Mouse (Mus musculus): Measurements from ENCODE around the gene Ctnna2.

- no peak for TF ChIP-seq GATA1 (IDR thresholded peaks at IDR 0.05; ENCODE audit: borderline replicate concordance, low read length)
- no peak for TF ChIP-seq FLI1 (IDR thresholded peaks at IDR 0.05; ENCODE audit: low read length)
Measured at GRCm38 (mm10) chr6:77335537-77335936, 644.0 kb downstream of the Ctnna2 start.
